Mouse (Mus musculus): Measurements from ENCODE around the gene Olfr266.

- TF ChIP-seq CTCF (IDR thresholded peaks at IDR 0.05; ENCODE audit: insufficient read depth, low read depth, low read length) = no peak
- TF ChIP-seq POLR2A (IDR thresholded peaks at IDR 0.05; ENCODE audit: insufficient read depth, low read depth, low read length) = no peak
Observed at GRCm38 (mm10) chr3:106787972-106788371, 38.1 kb downstream of the Olfr266 start.
